Comparison of ENCODE assay signal across 8 mouse cellular contexts in the genomic region with DNA sequence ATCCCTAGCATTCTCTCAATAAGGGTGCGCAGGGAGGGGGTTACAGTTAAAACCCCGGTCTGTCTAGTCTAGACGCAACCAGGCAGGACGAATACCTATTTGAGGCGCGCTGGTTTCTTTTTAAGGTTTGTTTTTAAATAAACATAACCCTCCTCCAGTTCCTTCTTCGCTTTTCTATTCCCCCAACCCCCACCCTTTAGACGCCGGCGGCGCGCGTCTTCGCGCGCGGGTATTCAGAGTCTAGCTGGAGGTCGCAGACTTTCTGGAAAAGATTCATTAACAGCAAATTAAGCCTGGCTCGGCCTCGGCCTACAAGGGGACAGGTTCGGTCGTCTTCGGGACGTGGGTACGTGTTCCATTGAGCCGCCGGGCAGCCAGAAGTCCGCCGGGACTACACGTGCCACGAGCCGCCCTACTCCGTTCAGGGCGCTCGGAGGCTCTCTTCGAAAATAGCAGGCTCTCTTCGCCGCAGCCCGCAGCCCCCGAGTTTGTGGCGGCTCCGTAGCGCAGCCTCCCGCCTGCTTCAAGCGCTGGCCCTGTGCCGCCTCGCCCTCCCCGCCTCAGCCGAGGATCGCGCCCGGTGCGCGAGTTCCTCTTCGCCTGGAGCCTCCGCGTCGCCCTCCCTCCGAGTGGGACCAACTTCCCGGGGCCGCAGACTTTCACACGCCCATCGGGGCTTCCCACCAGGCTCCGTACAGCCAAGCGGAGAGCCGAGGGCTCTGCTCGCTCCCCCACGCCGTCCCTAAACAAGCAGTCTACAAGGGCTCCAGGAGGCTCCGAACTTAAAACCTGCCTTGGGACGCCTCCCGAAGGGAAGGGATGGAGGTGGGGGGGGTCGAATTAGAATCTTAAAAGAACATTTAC.
DNase-seq lines count a peak whose midpoint lies in the region; ATAC-seq lines count a peak whose summit lies in the region.

No protein-coding gene starts in this region.

- H3K27me3 ChIP-seq in forebrain, embryonic 16.5 days (replicated peaks; ENCODE audit: control insufficient read depth, insufficient read depth, low read length) = peaks cover 13% of the 10 kb centered on the region; the same call in 1 of the 2 replicates
- peaks cover 39% of the 10 kb centered on the region for H3K27me3 ChIP-seq in intestine, embryonic 16.5 days (replicated peaks; ENCODE audit: control insufficient read depth, insufficient read depth, low read length)
- H3K27me3 ChIP-seq in lung, embryonic 15.5 days = peaks cover 66% of the 10 kb centered on the region

- peak overlapping the region; percentile 73 for H3K4me2 ChIP-seq in forebrain, embryonic 16.5 days (ENCODE audit: low read length)
- H3K4me2 ChIP-seq in intestine, embryonic 16.5 days (ENCODE audit: low read depth, low read length) = peak overlapping the region; percentile 71
- H3K4me2 ChIP-seq in lung, embryonic 15.5 days = peak overlapping the region; percentile 78

- H3K36me3 ChIP-seq in forebrain, embryonic 16.5 days (ENCODE audit: control insufficient read depth, insufficient read depth) = no peaks in the 10 kb centered on the region
- no peaks in the 10 kb centered on the region for H3K36me3 ChIP-seq in intestine, embryonic 16.5 days (ENCODE audit: control insufficient read depth, insufficient read depth, low read length)
- H3K36me3 ChIP-seq in lung, embryonic 15.5 days = no peaks in the 10 kb centered on the region

- H3K4me1 ChIP-seq in forebrain, embryonic 16.5 days (replicated peaks; ENCODE audit: control insufficient read depth, insufficient read depth, low read length) = peaks cover 24% of the 10 kb centered on the region
- peaks cover 3% of the 10 kb centered on the region; the same call in 1 of the 2 replicates for H3K4me1 ChIP-seq in intestine, embryonic 16.5 days (ENCODE audit: control insufficient read depth, insufficient read depth, low read length)
- H3K4me1 ChIP-seq in lung, embryonic 15.5 days = peaks cover 31% of the 10 kb centered on the region

- 3% methylated on average over 72 of the region's 73 CpGs for WGBS in forebrain, embryonic 16.5 days
- WGBS in intestine, embryonic 16.5 days = 3% methylated on average over 73 of the region's 73 CpGs
- 3% methylated on average over 73 of the region's 73 CpGs for WGBS in lung, embryonic 15.5 days

- ATAC-seq in forebrain, embryonic 16.5 days = peak; percentile 11; the same call in 1 of the 2 replicates
- 0 out of 2 replicates have a peak, but pooled peaks have one; percentile 7 for ATAC-seq in intestine, embryonic 16.5 days
- no peak for ATAC-seq in lung, embryonic 15.5 days (ENCODE audit: borderline replicate concordance, extremely low read depth, low FRiP score, low TSS enrichment)
- ATAC-seq in inflammation-experienced regulatory T-cells, adult 6 months = no peak

- no peaks in the 10 kb centered on the region for H3K9me3 ChIP-seq in forebrain, embryonic 16.5 days (ENCODE audit: control insufficient read depth, low read length)
- H3K9me3 ChIP-seq in intestine, embryonic 16.5 days (ENCODE audit: control insufficient read depth, low read length) = no peaks in the 10 kb centered on the region
- no peaks in the 10 kb centered on the region for H3K9me3 ChIP-seq in lung, embryonic 15.5 days

- peak overlapping the region; percentile 87 for H3K27ac ChIP-seq in forebrain, embryonic 16.5 days (ENCODE audit: low read length)
- no peak overlapping the region; the same call in 1 of the 2 replicates for H3K27ac ChIP-seq in intestine, embryonic 16.5 days (ENCODE audit: low read length)
- H3K27ac ChIP-seq in lung, embryonic 15.5 days = peak overlapping the region; percentile 90

- H3K4me3 ChIP-seq in forebrain, embryonic 16.5 days (replicated peaks; ENCODE audit: low read length) = peak overlapping the region; percentile 70
- H3K4me3 ChIP-seq in intestine, embryonic 16.5 days (ENCODE audit: low read length) = peak overlapping the region; percentile 66
- H3K4me3 ChIP-seq in lung, embryonic 15.5 days = peak overlapping the region; percentile 61

- peak overlapping the region; percentile 75 for H3K9ac ChIP-seq in forebrain, embryonic 16.5 days (replicated peaks; ENCODE audit: low read depth, low read length)
- peak overlapping the region; percentile 84 for H3K9ac ChIP-seq in intestine, embryonic 16.5 days (ENCODE audit: low read depth, low read length)
- peak overlapping the region; percentile 73 for H3K9ac ChIP-seq in lung, embryonic 15.5 days

- peak; percentile 42 for DNase-seq in right cerebral cortex, postnatal 4 days
- no peak for DNase-seq in right cerebral cortex, adult 2 months (ENCODE audit: low spot score in 2 of 2)
- DNase-seq in adrenal gland, postnatal 36 days = peak; percentile 48 to 57
- peak; percentile 51 to 62 for DNase-seq in spleen, postnatal 10 days (ENCODE audit: low spot score in 2 of 2)

Comparison
In these comparisons a context has a peak if more than half of its experiments do, and no peak if none do; other contexts are left out.
1. DNase-seq: peak in right cerebral cortex, postnatal 4 days (single experiment), adrenal gland, postnatal 36 days (2 of 2) and spleen, postnatal 10 days (2 of 2); none in right cerebral cortex, adult 2 months (0 of 2).
2. ATAC-seq: peak in forebrain, embryonic 16.5 days (single experiment) and intestine, embryonic 16.5 days (single experiment); none in lung, embryonic 15.5 days (single experiment) and inflammation-experienced regulatory T-cells, adult 6 months (single experiment).
3. Peak in every context shown above with its lines, with median percentiles within 50 percentile points of each other: H3K4me2 ChIP-seq, H3K4me3 ChIP-seq and H3K9ac ChIP-seq.